In genomic region chr12:109401696-109402095, GRCm38 (mm10) we compare ENCODE assay signal across 12 mouse cellular contexts. TPM values are rescaled to one million over a fixed set of nuclear protein-coding genes. Genes with fewer than 3 reads are reported as not detected.
DNase-seq lines count a peak whose midpoint lies in the region; ATAC-seq and TF ChIP-seq lines count a peak whose summit lies in the region.
"Had no signal": no experiment of that assay in that cellular context is flagged by ENCODE, and none has a peak within 500 bp of the region (broad histone marks: within the 10 kb centered on the region; RNA-seq: fewer than 3 reads in every experiment).

No protein-coding gene starts in this region.

- TF ChIP-seq EP300 in liver, postnatal 0 days (IDR thresholded peaks at IDR 0.05; ENCODE audit: low read depth): no peak

- peak overlapping the region; percentile 81 for H3K27ac ChIP-seq in heart, embryonic 12.5 days (ENCODE audit: poor library complexity, severe bottlenecking)
- H3K27ac ChIP-seq in lung, embryonic 14.5 days (ENCODE audit: low read depth): peak overlapping the region; percentile 91
- peak overlapping the region; percentile 4; the same call in 1 of the 2 replicates for H3K27ac ChIP-seq in hindbrain, postnatal 0 days
- peak overlapping the region; percentile 45 for H3K27ac ChIP-seq in liver, postnatal 0 days (ENCODE audit: low read depth)
- H3K27ac ChIP-seq: liver, embryonic 15.5 days had no signal

- no peak for DNase-seq in heart, adult 18-20 months
- peak; percentile 28 for DNase-seq in lung, embryonic 14.5 days
- no peak for DNase-seq in lung, postnatal 4 days
- no peak for DNase-seq in hindbrain, postnatal 0 days (ENCODE audit: low spot score)
- DNase-seq in liver, postnatal 0 days: no peak
- no peak for DNase-seq in layer of hippocampus, adult 9-11 months
- no peak for DNase-seq in layer of hippocampus, postnatal 14 days (ENCODE audit: low spot score in 2 of 2)
- DNase-seq: cerebellum, adult 9-10 months had no signal

- no peaks in the 10 kb centered on the region for H3K36me3 ChIP-seq in heart, embryonic 12.5 days
- no peaks in the 10 kb centered on the region for H3K36me3 ChIP-seq in lung, embryonic 14.5 days (ENCODE audit: insufficient read depth)
- no peaks in the 10 kb centered on the region for H3K36me3 ChIP-seq in hindbrain, postnatal 0 days (ENCODE audit: insufficient read depth, low read length)
- no peaks in the 10 kb centered on the region for H3K36me3 ChIP-seq in liver, postnatal 0 days (replicated peaks; ENCODE audit: insufficient read depth, low read length)
- H3K36me3 ChIP-seq: liver, embryonic 15.5 days had no signal

- no peak overlapping the region for H3K4me2 ChIP-seq in heart, embryonic 12.5 days
- 0 out of 2 replicates have a peak overlapping the region, but pooled peaks have one; percentile 8 for H3K4me2 ChIP-seq in lung, embryonic 14.5 days
- H3K4me2 ChIP-seq in hindbrain, postnatal 0 days (ENCODE audit: low read depth, low read length): no peak overlapping the region
- no peak overlapping the region for H3K4me2 ChIP-seq in liver, postnatal 0 days (ENCODE audit: low read depth, low read length)
- H3K4me2 ChIP-seq: liver, embryonic 15.5 days had no signal

- no peak for ATAC-seq in heart, embryonic 12.5 days (ENCODE audit: insufficient number of reproducible peaks, low FRiP score)
- ATAC-seq in lung, embryonic 14.5 days (ENCODE audit: insufficient read depth): no peak; the same call in 1 of the 2 replicates
- ATAC-seq in hindbrain, postnatal 0 days: no peak
- ATAC-seq in liver, postnatal 0 days: peak; percentile 4; the same call in 1 of the 2 replicates
- ATAC-seq: activated CD4-positive, CD25-positive, alpha-beta regulatory T cell, adult 4 months had no signal

- WGBS in heart, embryonic 12.5 days: 58% methylated on average over 6 of the region's 6 CpGs
- 42% methylated on average over 6 of the region's 6 CpGs for WGBS in lung, embryonic 14.5 days
- 68% methylated on average over 6 of the region's 6 CpGs for WGBS in hindbrain, postnatal 0 days
- 74% methylated on average over 6 of the region's 6 CpGs for WGBS in liver, postnatal 0 days (ENCODE audit: insufficient replicate concordance)

- peaks cover 58% of the 10 kb centered on the region for H3K4me1 ChIP-seq in heart, embryonic 12.5 days (replicated peaks)
- H3K4me1 ChIP-seq in lung, embryonic 14.5 days (ENCODE audit: insufficient read depth): peaks cover 57% of the 10 kb centered on the region
- H3K4me1 ChIP-seq in hindbrain, postnatal 0 days (ENCODE audit: insufficient read depth, low read length): no peaks in the 10 kb centered on the region; the same call in 1 of the 2 replicates
- peaks cover 5% of the 10 kb centered on the region; the same call in 1 of the 2 replicates for H3K4me1 ChIP-seq in liver, postnatal 0 days (ENCODE audit: insufficient read depth)

- no peaks in the 10 kb centered on the region for H3K27me3 ChIP-seq in heart, embryonic 12.5 days (replicated peaks)
- H3K27me3 ChIP-seq in lung, embryonic 14.5 days (ENCODE audit: insufficient read depth, low read length): no peaks in the 10 kb centered on the region
- H3K27me3 ChIP-seq in hindbrain, postnatal 0 days (ENCODE audit: insufficient read depth, low read length): peaks cover 5% of the 10 kb centered on the region; the same call in 1 of the 2 replicates
- no peaks in the 10 kb centered on the region for H3K27me3 ChIP-seq in liver, postnatal 0 days (ENCODE audit: insufficient read depth, low read length)
- H3K27me3 ChIP-seq: liver, embryonic 15.5 days had no signal

- no peak for TF ChIP-seq CTCF in lung, embryonic 14.5 days (IDR thresholded peaks at IDR 0.05; ENCODE audit: low read depth)
- TF ChIP-seq CTCF in hindbrain, postnatal 0 days (IDR thresholded peaks at IDR 0.05; ENCODE audit: low read depth): no peak
- no peak for TF ChIP-seq CTCF in liver, postnatal 0 days (IDR thresholded peaks at IDR 0.05; ENCODE audit: low read depth)

- no peaks in the 10 kb centered on the region for H3K9me3 ChIP-seq in heart, embryonic 12.5 days (replicated peaks)
- no peaks in the 10 kb centered on the region for H3K9me3 ChIP-seq in lung, embryonic 14.5 days (ENCODE audit: low read depth, low read length)
- H3K9me3 ChIP-seq in hindbrain, postnatal 0 days (ENCODE audit: low read length): no peaks in the 10 kb centered on the region
- no peaks in the 10 kb centered on the region for H3K9me3 ChIP-seq in liver, postnatal 0 days (ENCODE audit: low read length)
- H3K9me3 ChIP-seq: liver, embryonic 15.5 days had no signal

- no peak overlapping the region for H3K9ac ChIP-seq in heart, embryonic 12.5 days
- H3K9ac ChIP-seq in lung, embryonic 14.5 days: no peak overlapping the region
- no peak overlapping the region for H3K9ac ChIP-seq in hindbrain, postnatal 0 days (replicated peaks; ENCODE audit: low read length)
- no peak overlapping the region for H3K9ac ChIP-seq in liver, postnatal 0 days (replicated peaks)
- H3K9ac ChIP-seq: liver, embryonic 15.5 days had no signal

- H3K4me3 ChIP-seq in heart, embryonic 12.5 days: no peak overlapping the region
- no peak overlapping the region for H3K4me3 ChIP-seq in lung, embryonic 14.5 days (ENCODE audit: low read depth, low read length)
- H3K4me3 ChIP-seq in hindbrain, postnatal 0 days (ENCODE audit: low read length): no peak overlapping the region
- no peak overlapping the region for H3K4me3 ChIP-seq in liver, postnatal 0 days (ENCODE audit: low read depth, low read length)
- H3K4me3 ChIP-seq: liver, embryonic 15.5 days had no signal

RNA-seq across cellular contexts. Expression of gene Dlk1, which starts 50.9 kb away (rescaled TPM):
- 61.1 and 69.0 TPM in 2 replicates for polyA plus RNA-seq in heart, embryonic 12.5 days (2016; fragmentation: Nextera tagmentation; extraction: Ambion mirVana)
- total RNA-seq in heart, adult 18-20 months (2021): under 1 TPM in 1 of 2 experiments, not detected in 1; 0.90 TPM
- polyA plus RNA-seq in lung, embryonic 14.5 days (2014; fragmentation: Nextera tagmentation; extraction: Ambion mirVana): 468 and 481 TPM in 2 replicates
- 28.8 and 47.7 TPM in 2 replicates for total RNA-seq in hindbrain, postnatal 0 days (2014; rRNA removed)
- 33.0 and 34.6 TPM in 2 replicates for polyA plus RNA-seq in hindbrain, postnatal 0 days (2015; fragmentation: Nextera tagmentation; extraction: Ambion mirVana)
- polyA plus RNA-seq in liver, postnatal 0 days (2015; fragmentation: Nextera tagmentation; extraction: Ambion mirVana): 50.7 and 52.1 TPM in 2 replicates
- total RNA-seq in layer of hippocampus, postnatal 14 days (2021): 1 to 10 TPM; 1.9 to 2.3 TPM
- total RNA-seq: MEL had no signal
- polyA plus RNA-seq: activated CD4-positive, CD25-positive, alpha-beta regulatory T cell, adult 4 months had no signal

Comparison
In these comparisons a context has a peak if more than half of its experiments do, and no peak if none do; other contexts are left out.
1. H3K27ac ChIP-seq: peak in every context shown above with its lines; median percentile 91 in lung, embryonic 14.5 days; 81 in heart, embryonic 12.5 days; 45 in liver, postnatal 0 days; 4 in hindbrain, postnatal 0 days.